Mouse (Mus musculus) heart, postnatal 36 days (tissue): Measurements from ENCODE around the gene Gm17334. TPM values are rescaled to one million over a fixed set of nuclear protein-coding genes. Genes with fewer than 3 reads are reported as not detected.
"Not testable (repeated sequence)": the region's sequence is repeated elsewhere in the genome, so short reads cannot be mapped to it uniquely, and the experiment has no call there.

Experiments used
- DNase-seq, 2 experiments: peaks; one replicate each; pipeline ENCODE4 v3.0.0; 2021 to 2022
- intact Hi-C: fragments of 180-260 bp; cut with DNase I; formaldehyde crosslinking; loops from one replicate; pipeline ENCODE4 v1.15.1; 2025
- total RNA-seq, 2 experiments: library from RNA; stranded (reverse); gene quantifications; 2 replicates each; pipeline ENCODE4 v1.2.3; 2021

Gene Gm17334
- total RNA-seq, 2 experiments from 2014 or later: 0.60 TPM; not detected in 1

- no peak for DNase-seq
- intact Hi-C loops: no loop called here
Observed at GRCm38 (mm10) chr11:53773641-53774360, 814 bp upstream of the Gm17334 start.

GRCm38 (mm10) chr11:53772536-53772935, 451 bp downstream of the Gm17334 start:
- DNase-seq: no peak
- intact Hi-C loops: no loop called here

GRCm38 (mm10) chr11:53771001-53771744, 1.8 kb downstream of the Gm17334 start:
- no peak for DNase-seq
- intact Hi-C loops: loop anchor here (2.0 kb wide), 2 partner anchors 24 to 48 kb away; no protein-coding TSS in a partner anchor

GRCm38 (mm10) chr11:53770125-53770791, 2.7 kb downstream of the Gm17334 start:
- intact Hi-C loops: loop anchor here (2.0 kb wide), 2 partner anchors 25 to 49 kb away; no protein-coding TSS in a partner anchor

GRCm38 (mm10) chr11:53769760-53770124, 3.2 kb downstream of the Gm17334 start, which contains the start of gene Irf1:
Irf1 (plus strand) TSS chr11:53770014.
- intact Hi-C loops: loop anchor here (2.0 to 10.0 kb wide), 3 partner anchors 25 to 335 kb away; partner anchors contain the start of gene P4ha2
- peak; percentile 94 to 96 for DNase-seq

More at GRCm38 (mm10) chr11:53770125-53770791, 2.7 kb downstream of the Gm17334 start:
- peak; percentile 79 to 85 for DNase-seq

- intact Hi-C loops: loop anchor here (10.0 kb wide), 1 partner anchor 336 kb away; the partner anchor contains the start of gene P4ha2
- DNase-seq: no peak
Observed at GRCm38 (mm10) chr11:53769185-53769576, 3.8 kb downstream of the Gm17334 start.

GRCm38 (mm10) chr11:53768422-53769184, 4.4 kb downstream of the Gm17334 start:
- intact Hi-C loops: loop anchor here (10.0 kb wide), 1 partner anchor 336 kb away; the partner anchor contains the start of gene P4ha2
- no peak for DNase-seq

- intact Hi-C loops: loop anchor here (10.0 kb wide), 1 partner anchor 340 kb away; the partner anchor contains the start of gene P4ha2
- DNase-seq: no peak
Observed at GRCm38 (mm10) chr11:53764581-53764980, 8.4 kb downstream of the Gm17334 start.

- peak; percentile 91 to 95 for DNase-seq
- intact Hi-C loops: loop anchor here (2.0 to 10.0 kb wide), 3 partner anchors 33 to 341 kb away; partner anchors contain the start of gene P4ha2
Observed at GRCm38 (mm10) chr11:53763496-53764140, 9.4 kb downstream of the Gm17334 start.

GRCm38 (mm10) chr11:53762827-53763495, 10.0 kb downstream of the Gm17334 start:
- intact Hi-C loops: loop anchor here (2.0 to 10.0 kb wide), 3 partner anchors 34 to 342 kb away; partner anchors contain the start of gene P4ha2
- peak; percentile 86 to 87 for DNase-seq

- intact Hi-C loops: loop anchor here (2.0 to 10.0 kb wide), 3 partner anchors 34 to 342 kb away; partner anchors contain the start of gene P4ha2
Observed at GRCm38 (mm10) chr11:53762426-53762825, 10.6 kb downstream of the Gm17334 start.

GRCm38 (mm10) chr11:53761822-53762221, 11.2 kb downstream of the Gm17334 start:
- peak; percentile 78 to 80 for DNase-seq
- intact Hi-C loops: loop anchor here (2.0 to 10.0 kb wide), 3 partner anchors 35 to 343 kb away; partner anchors contain the start of gene P4ha2

More at GRCm38 (mm10) chr11:53762426-53762825, 10.6 kb downstream of the Gm17334 start:
- no peak for DNase-seq

- no peak for DNase-seq
- intact Hi-C loops: loop anchor here (10.0 kb wide), 1 partner anchor 344 kb away; the partner anchor contains the start of gene P4ha2
Observed at GRCm38 (mm10) chr11:53761284-53761683, 11.7 kb downstream of the Gm17334 start.

- intact Hi-C loops: loop anchor here (10.0 kb wide), 1 partner anchor 345 kb away; the partner anchor contains the start of gene P4ha2
- DNase-seq: no peak
Observed at GRCm38 (mm10) chr11:53759545-53760406, 13.2 kb downstream of the Gm17334 start.

GRCm38 (mm10) chr11:53758791-53759351, 14.1 kb downstream of the Gm17334 start:
- DNase-seq: no peak
- intact Hi-C loops: loop anchor here (1.0 kb wide), 1 partner anchor 91 kb away; no protein-coding TSS in a partner anchor

- not testable (repeated sequence) for DNase-seq
- intact Hi-C loops: loop anchor here (1.0 kb wide), 1 partner anchor 92 kb away; no protein-coding TSS in a partner anchor
Observed at GRCm38 (mm10) chr11:53758033-53758432, 15.0 kb downstream of the Gm17334 start.

GRCm38 (mm10) chr11:53757612-53758011, 15.4 kb downstream of the Gm17334 start:
- intact Hi-C loops: loop anchor here (1.0 kb wide), 1 partner anchor 93 kb away; no protein-coding TSS in a partner anchor
- DNase-seq: no peak
